Mouse (Mus musculus): ENCODE results near the gene Gm2042. TPM values are rescaled to one million over a fixed set of nuclear protein-coding genes. Genes with fewer than 3 reads are reported as not detected.

Gm2042 gene
- not detected in 2 replicates for polyA plus RNA-seq (2012; rRNA removed)

GRCm38 (mm10) chr12:87953780-87954179 lies at the start of gene Gm2042:
Gm2042 (plus strand) TSS chr12:87954080.

GRCm38 (mm10) chr12:87919721-87920120 lies 34.2 kb upstream of the Gm2042 start, which contains the start of gene Gm2035:
Gm2035 (minus strand) TSS chr12:87919857.

Other genes starting within 250 kb of the Gm2042 start
- gene Gm21319, start 178.3 kb upstream of the Gm2042 start, polyA plus RNA-seq (2012; rRNA removed), result not detected in 2 replicates
- not detected in 2 replicates for gene Gm21936, start 158.6 kb upstream of the Gm2042 start, polyA plus RNA-seq (2012; rRNA removed)
- gene BB287469, start 137.5 kb upstream of the Gm2042 start, polyA plus RNA-seq (2012; rRNA removed), result not detected in 2 replicates
- not detected in 2 replicates for gene Gm2001, start 111.7 kb upstream of the Gm2042 start, polyA plus RNA-seq (2012; rRNA removed)
- not detected in 2 replicates for gene Gm2016, start 80.0 kb upstream of the Gm2042 start, polyA plus RNA-seq (2012; rRNA removed)
- gene Gm2022, start 58.7 kb upstream of the Gm2042 start, polyA plus RNA-seq (2012; rRNA removed), result not detected in 2 replicates
- not detected in 2 replicates for gene Gm2035, start 34.2 kb upstream of the Gm2042 start, polyA plus RNA-seq (2012; rRNA removed)
- not detected in 2 replicates for gene Gm2075, start 57.8 kb downstream of the Gm2042 start, polyA plus RNA-seq (2012; rRNA removed)
- not detected in 2 replicates for gene Gm6803, start 64.7 kb downstream of the Gm2042 start, polyA plus RNA-seq (2012; rRNA removed)
- not detected in 2 replicates for gene Gm2056, start 72.9 kb downstream of the Gm2042 start, polyA plus RNA-seq (2012; rRNA removed)
- gene Gm16368, start 129.6 kb downstream of the Gm2042 start, polyA plus RNA-seq (2012; rRNA removed), result not detected in 2 replicates
- gene Gm10436, start 228.0 kb downstream of the Gm2042 start, polyA plus RNA-seq (2012; rRNA removed), result not detected in 2 replicates

Measured in central nervous system, embryonic 11.5 days (tissue).